Mouse (Mus musculus): ENCODE measurements around the gene Tiam2.

DNA sequence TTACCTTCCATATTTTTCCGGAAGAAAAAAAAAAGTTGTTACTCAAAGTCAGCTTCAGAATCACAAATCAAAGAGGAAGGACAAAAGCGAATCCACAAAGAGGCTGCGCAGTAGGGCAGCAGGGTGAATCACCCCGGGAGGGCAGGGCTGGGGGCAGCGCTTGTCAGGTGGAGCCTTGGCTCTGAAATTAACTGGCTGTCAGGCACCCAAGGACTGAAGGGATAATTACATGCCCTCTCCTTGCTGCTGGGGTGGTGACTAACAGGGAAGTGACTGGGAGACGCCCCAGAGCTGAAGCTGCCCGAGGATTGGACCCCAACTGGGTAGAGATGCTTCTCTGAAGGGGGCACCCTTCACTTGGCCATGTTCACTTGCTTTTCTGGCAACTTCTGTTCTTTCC, 159.5 kb downstream of the Tiam2 start:
- TF ChIP-seq POLR2A (IDR thresholded peaks at IDR 0.05; ENCODE audit: control insufficient read depth, low read depth, low read length) (no peak), CTCF (IDR thresholded peaks at IDR 0.05; ENCODE audit: control insufficient read depth, insufficient read depth, insufficient replicate concordance, low read depth, low read length) (no peak)
